Mouse (Mus musculus): Measurements from ENCODE around the gene Nudt7. TPM values are rescaled to one million over a fixed set of nuclear protein-coding genes. Genes with fewer than 3 reads are reported as not detected.

Nudt7 gene
- 9.6 and 11.2 TPM in 2 replicates for polyA plus RNA-seq (2016; fragmentation: Nextera tagmentation; extraction: Ambion mirVana)

- Histone ChIP-seq H3K4me3 (peak within 1 kb of the TSS; percentile 61), H3K4me1 (peaks cover 18% of the 10 kb centered on the region), H3K27ac (replicated peaks) (peak within 1 kb of the TSS; percentile 82), H3K9me3 (replicated peaks) (no peaks in the 10 kb centered on the region), H3K27me3 (ENCODE audit: low read depth, poor library complexity, severe bottlenecking) (no peaks in the 10 kb centered on the region), H3K36me3 (no peaks in the 10 kb centered on the region)
- DNase-seq (ENCODE audit: low spot score) = peak; percentile 89
- 4% methylated on average over 23 of the region's 23 CpGs for WGBS
Observed at GRCm38 (mm10) chr8:114133510-114134362, at the start of gene Nudt7. Gene Nudt7, plus strand, starts transcription at chr8:114133557.

- Histone ChIP-seq H3K4me1 (no peaks in the 10 kb centered on the region), H3K27ac (replicated peaks) (no peak overlapping the region), H3K27me3 (ENCODE audit: low read depth, poor library complexity, severe bottlenecking) (no peaks in the 10 kb centered on the region), H3K4me3 (no peak overlapping the region), H3K36me3 (no peaks in the 10 kb centered on the region), H3K9me3 (replicated peaks) (no peaks in the 10 kb centered on the region)
- 95% methylated on average over 4 of the region's 4 CpGs for WGBS
- no peak for DNase-seq (ENCODE audit: low spot score)
Observed at GRCm38 (mm10) chr8:114087932-114088331, 45.4 kb upstream of the Nudt7 start.

GRCm38 (mm10) chr8:114090736-114091135 is 42.6 kb upstream of the Nudt7 start:
- Histone ChIP-seq H3K36me3 (no peaks in the 10 kb centered on the region), H3K9me3 (replicated peaks) (no peaks in the 10 kb centered on the region), H3K27ac (replicated peaks) (no peak overlapping the region), H3K4me3 (no peak overlapping the region), H3K27me3 (ENCODE audit: low read depth, poor library complexity, severe bottlenecking) (no peaks in the 10 kb centered on the region), H3K4me1 (no peaks in the 10 kb centered on the region)
- 88% methylated on average over 4 of the region's 4 CpGs for WGBS
- no peak for DNase-seq (ENCODE audit: low spot score)

GRCm38 (mm10) chr8:114093321-114093720 is 40.0 kb upstream of the Nudt7 start:
- no peak overlapping the region for H3K4me3 ChIP-seq
- no peak for DNase-seq (ENCODE audit: low spot score)
- WGBS = 91% methylated on average over 3 of the region's 3 CpGs
- no peak overlapping the region for H3K27ac ChIP-seq (replicated peaks)
- no peaks in the 10 kb centered on the region for H3K4me1 ChIP-seq
- no peaks in the 10 kb centered on the region for H3K36me3 ChIP-seq
- H3K9me3 ChIP-seq (replicated peaks) = no peaks in the 10 kb centered on the region
- H3K27me3 ChIP-seq (ENCODE audit: low read depth, poor library complexity, severe bottlenecking) = no peaks in the 10 kb centered on the region

GRCm38 (mm10) chr8:114094526-114094925 is 38.8 kb upstream of the Nudt7 start:
- Histone ChIP-seq H3K27me3 (ENCODE audit: low read depth, poor library complexity, severe bottlenecking) (no peaks in the 10 kb centered on the region), H3K27ac (replicated peaks) (no peak overlapping the region), H3K36me3 (no peaks in the 10 kb centered on the region), H3K4me3 (no peak overlapping the region), H3K4me1 (no peaks in the 10 kb centered on the region), H3K9me3 (replicated peaks) (no peaks in the 10 kb centered on the region)
- WGBS = 93% methylated on average over 4 of the region's 4 CpGs
- no peak for DNase-seq (ENCODE audit: low spot score)

GRCm38 (mm10) chr8:114100561-114101206 is 32.7 kb upstream of the Nudt7 start:
- H3K27ac ChIP-seq (replicated peaks) = no peak overlapping the region
- 72% methylated on average over 14 of the region's 14 CpGs for WGBS
- no peak for DNase-seq (ENCODE audit: low spot score)
- H3K36me3 ChIP-seq = no peaks in the 10 kb centered on the region
- H3K9me3 ChIP-seq (replicated peaks) = no peaks in the 10 kb centered on the region
- no peaks in the 10 kb centered on the region for H3K4me1 ChIP-seq
- no peaks in the 10 kb centered on the region for H3K27me3 ChIP-seq (ENCODE audit: low read depth, poor library complexity, severe bottlenecking)
- H3K4me3 ChIP-seq = no peak overlapping the region

- 88% methylated on average over 7 of the region's 7 CpGs for WGBS
- H3K4me1 ChIP-seq = no peaks in the 10 kb centered on the region
Observed at GRCm38 (mm10) chr8:114103401-114103800, 30.0 kb upstream of the Nudt7 start.

GRCm38 (mm10) chr8:114105971-114106370 is 27.4 kb upstream of the Nudt7 start:
- Histone ChIP-seq H3K27me3 (ENCODE audit: low read depth, poor library complexity, severe bottlenecking) (no peaks in the 10 kb centered on the region), H3K27ac (replicated peaks) (no peak overlapping the region), H3K4me1 (no peaks in the 10 kb centered on the region), H3K9me3 (replicated peaks) (no peaks in the 10 kb centered on the region), H3K4me3 (no peak overlapping the region), H3K36me3 (no peaks in the 10 kb centered on the region)
- DNase-seq (ENCODE audit: low spot score) = no peak
- WGBS = 90% methylated on average over 5 of the region's 5 CpGs

More at GRCm38 (mm10) chr8:114103401-114103800, 30.0 kb upstream of the Nudt7 start:
- H3K4me3 ChIP-seq = no peak overlapping the region
- no peak overlapping the region for H3K27ac ChIP-seq (replicated peaks)
- no peaks in the 10 kb centered on the region for H3K36me3 ChIP-seq
- DNase-seq (ENCODE audit: low spot score) = no peak
- no peaks in the 10 kb centered on the region for H3K27me3 ChIP-seq (ENCODE audit: low read depth, poor library complexity, severe bottlenecking)
- H3K9me3 ChIP-seq (replicated peaks) = no peaks in the 10 kb centered on the region

GRCm38 (mm10) chr8:114109365-114110140 is 23.8 kb upstream of the Nudt7 start:
- Histone ChIP-seq H3K4me3 (no peak overlapping the region), H3K27ac (replicated peaks) (no peak overlapping the region), H3K36me3 (no peaks in the 10 kb centered on the region), H3K27me3 (ENCODE audit: low read depth, poor library complexity, severe bottlenecking) (no peaks in the 10 kb centered on the region), H3K4me1 (peaks cover 3% of the 10 kb centered on the region; the same call in 1 of the 2 replicates), H3K9me3 (replicated peaks) (no peaks in the 10 kb centered on the region)
- 77% methylated on average over 20 of the region's 20 CpGs for WGBS
- DNase-seq (ENCODE audit: low spot score) = no peak

GRCm38 (mm10) chr8:114115076-114115475 is 18.3 kb upstream of the Nudt7 start:
- Histone ChIP-seq H3K4me3 (no peak overlapping the region), H3K4me1 (peaks cover 29% of the 10 kb centered on the region), H3K27ac (replicated peaks) (peak overlapping the region; percentile 79), H3K36me3 (no peaks in the 10 kb centered on the region), H3K27me3 (ENCODE audit: low read depth, poor library complexity, severe bottlenecking) (no peaks in the 10 kb centered on the region), H3K9me3 (replicated peaks) (no peaks in the 10 kb centered on the region)
- 35% methylated on average over 1 of the region's 1 CpGs for WGBS
- DNase-seq (ENCODE audit: low spot score) = peak; percentile 16

GRCm38 (mm10) chr8:114116049-114116448 is 17.3 kb upstream of the Nudt7 start:
- WGBS = 0% methylated on average over 2 of the region's 2 CpGs
- Histone ChIP-seq H3K27me3 (ENCODE audit: low read depth, poor library complexity, severe bottlenecking) (no peaks in the 10 kb centered on the region), H3K4me1 (peaks cover 29% of the 10 kb centered on the region), H3K9me3 (replicated peaks) (no peaks in the 10 kb centered on the region), H3K27ac (replicated peaks) (peak overlapping the region; percentile 79), H3K4me3 (no peak overlapping the region; the same call in 1 of the 2 replicates), H3K36me3 (no peaks in the 10 kb centered on the region)
- peak; percentile 49 for DNase-seq (ENCODE audit: low spot score)

- Histone ChIP-seq H3K9me3 (replicated peaks) (no peaks in the 10 kb centered on the region), H3K4me1 (peaks cover 29% of the 10 kb centered on the region), H3K36me3 (no peaks in the 10 kb centered on the region), H3K4me3 (no peak overlapping the region), H3K27me3 (ENCODE audit: low read depth, poor library complexity, severe bottlenecking) (no peaks in the 10 kb centered on the region), H3K27ac (replicated peaks) (no peak overlapping the region)
- no peak for DNase-seq (ENCODE audit: low spot score)
Observed at GRCm38 (mm10) chr8:114117439-114117838, 15.9 kb upstream of the Nudt7 start.

Data from midbrain, embryonic 10.5 days (tissue).